ENCODE assay signal across 12 mouse cellular contexts in genomic region chr11:98635312-98635970, GRCm38 (mm10). TPM values are rescaled to one million over a fixed set of nuclear protein-coding genes. Genes with fewer than 3 reads are reported as not detected.
DNase-seq lines count a peak whose midpoint lies in the region; ATAC-seq and TF ChIP-seq lines count a peak whose summit lies in the region.
"Not testable (repeated sequence)": the region's sequence is repeated elsewhere in the genome, so short reads cannot be mapped to it uniquely, and the experiment has no call there.
"Had no signal": no experiment of that assay in that cellular context is flagged by ENCODE, and none has a peak within 500 bp of the region (broad histone marks: within the 10 kb centered on the region; RNA-seq: fewer than 3 reads in every experiment).

No protein-coding gene starts in this region.

- H3K4me1 ChIP-seq in E14TG2a.4 (replicated peaks; ENCODE audit: low read depth, low read length); embryonic facial prominence, embryonic 11.5 days (ENCODE audit: control insufficient read depth, insufficient read depth, low read length); limb, embryonic 11.5 days (ENCODE audit: control insufficient read depth, insufficient read depth, low read length); spleen, adult 2 months (ENCODE audit: control insufficient read depth, insufficient read depth, insufficient read length): not testable (repeated sequence)

- TF ChIP-seq POLR2A in spleen, adult 2 months (IDR thresholded peaks at IDR 0.05; ENCODE audit: low read depth, low read length), result not testable (repeated sequence)

- peak; percentile 9 for DNase-seq in adrenal gland, postnatal 25 days
- peak; percentile 23 for DNase-seq in embryonic facial prominence, embryonic 11.5 days (ENCODE audit: low spot score)
- peak; percentile 74 for DNase-seq in induced T-regulatory cell, adult 2 months (ENCODE audit: low read depth)
- peak; percentile 38 for DNase-seq in limb, embryonic 11.5 days (ENCODE audit: low spot score)
- DNase-seq in mesoderm, embryonic 11.5 days (ENCODE audit: low read depth, low spot score), result peak; percentile 10
- DNase-seq in spleen, adult 2 months (ENCODE audit: low read depth in 1 of 2, low spot score in 2 of 2), result peak; percentile 10 to 26
- peak; percentile 8 for DNase-seq in urinary bladder, postnatal 25 days (ENCODE audit: low spot score)

- ATAC-seq in embryonic facial prominence, embryonic 11.5 days (replicated peaks; ENCODE audit: insufficient number of reproducible peaks, low FRiP score, low TSS enrichment, low read depth); limb, embryonic 11.5 days (ENCODE audit: insufficient number of reproducible peaks, low FRiP score, low TSS enrichment, low read depth): not testable (repeated sequence)

- not testable (repeated sequence) for H3K27me3 ChIP-seq in E14TG2a.4 (ENCODE audit: insufficient read depth, low read length); embryonic facial prominence, embryonic 11.5 days (ENCODE audit: control insufficient read depth, insufficient read depth, low read length); limb, embryonic 11.5 days (ENCODE audit: control insufficient read depth, insufficient read depth, low read length); spleen, adult 2 months (ENCODE audit: control insufficient read depth, insufficient read depth, low read length)

- H3K27ac ChIP-seq in embryonic facial prominence, embryonic 11.5 days (replicated peaks; ENCODE audit: low read depth, low read length); limb, embryonic 11.5 days (replicated peaks; ENCODE audit: low read depth, low read length); spleen, adult 2 months (ENCODE audit: insufficient read depth, low read length): not testable (repeated sequence)

- peak; percentile 6; the same call in 1 of the 2 replicates for TF ChIP-seq CTCF in E14TG2a.4 (conservative IDR thresholded peaks at IDR 0.05; ENCODE audit: low read length)
- TF ChIP-seq CTCF in spleen, adult 2 months (IDR thresholded peaks at IDR 0.05; ENCODE audit: extremely low read depth, insufficient read depth, insufficient read length, insufficient replicate concordance), result not testable (repeated sequence)

- H3K4me2 ChIP-seq in embryonic facial prominence, embryonic 11.5 days (ENCODE audit: low read depth, low read length); limb, embryonic 11.5 days (ENCODE audit: low read depth, severe bottlenecking): not testable (repeated sequence)

- not testable (repeated sequence) for H3K4me3 ChIP-seq in E14TG2a.4 (replicated peaks; ENCODE audit: low read length); embryonic facial prominence, embryonic 11.5 days (ENCODE audit: low read depth, low read length); limb, embryonic 11.5 days (ENCODE audit: low read depth, low read length); spleen, adult 2 months (ENCODE audit: extremely low read depth, insufficient read depth, insufficient read length)

- not testable (repeated sequence) for H3K36me3 ChIP-seq in E14TG2a.4 (ENCODE audit: insufficient read depth, low read length); embryonic facial prominence, embryonic 11.5 days (replicated peaks; ENCODE audit: control insufficient read depth, insufficient read depth, low read depth, low read length); limb, embryonic 11.5 days (ENCODE audit: control insufficient read depth, insufficient read depth, low read length); spleen, adult 2 months (ENCODE audit: control insufficient read depth, insufficient read depth, low read length)

- not testable (repeated sequence) for H3K9ac ChIP-seq in embryonic facial prominence, embryonic 11.5 days (replicated peaks; ENCODE audit: low read length); limb, embryonic 11.5 days (ENCODE audit: low read length)

- peaks cover 17% of the 10 kb centered on the region for H3K9me3 ChIP-seq in E14TG2a.4 (ENCODE audit: low read length)
- H3K9me3 ChIP-seq in embryonic facial prominence, embryonic 11.5 days (replicated peaks; ENCODE audit: control insufficient read depth, low read length); limb, embryonic 11.5 days (ENCODE audit: control insufficient read depth, low read length): not testable (repeated sequence)

- 36% methylated on average over 10 of the region's 10 CpGs for WGBS in embryonic facial prominence, embryonic 11.5 days
- WGBS in limb, embryonic 11.5 days, result 36% methylated on average over 10 of the region's 10 CpGs
- 35% methylated on average over 10 of the region's 10 CpGs for WGBS in spleen, adult 2 months

RNA-seq across cellular contexts. Expression of gene Gsdma3, which starts 9.3 kb away (rescaled TPM):
- total RNA-seq in adrenal gland, postnatal 25 days (2021), result 25.1 and 29.1 TPM in 2 replicates
- polyA plus RNA-seq in embryonic facial prominence, embryonic 11.5 days (2014; fragmentation: Nextera tagmentation; extraction: Ambion mirVana), result not detected in 2 replicates
- polyA plus RNA-seq in limb, embryonic 11.5 days (2014; fragmentation: Nextera tagmentation; extraction: Ambion mirVana), result not detected in 2 replicates
- polyA plus RNA-seq in spleen, adult 2 months (2012; rRNA removed), result not detected in 2 replicates
- polyA plus RNA-seq: embryonic facial prominence, embryonic 13.5 days; limb, embryonic 14.5 days had no signal

RNA-seq across cellular contexts. Expression of gene Gm12355, which starts 10.0 kb away (rescaled TPM):
- 7.6 and 13.5 TPM in 2 replicates for total RNA-seq in adrenal gland, postnatal 25 days (2021)
- 0.83 and 1.2 TPM in 2 replicates for polyA plus RNA-seq in embryonic facial prominence, embryonic 11.5 days (2014; fragmentation: Nextera tagmentation; extraction: Ambion mirVana)
- polyA plus RNA-seq in limb, embryonic 11.5 days (2014; fragmentation: Nextera tagmentation; extraction: Ambion mirVana), result 0.75 and 0.80 TPM in 2 replicates
- not detected in 2 replicates for polyA plus RNA-seq in spleen, adult 2 months (2012; rRNA removed)

RNA-seq across cellular contexts. Expression of gene Gsdma2, which starts 11.1 kb away (rescaled TPM):
- 0.88 and 1.8 TPM in 2 replicates for total RNA-seq in adrenal gland, postnatal 25 days (2021)
- polyA plus RNA-seq in embryonic facial prominence, embryonic 11.5 days (2014; fragmentation: Nextera tagmentation; extraction: Ambion mirVana), result not detected in 2 replicates
- polyA plus RNA-seq in limb, embryonic 11.5 days (2014; fragmentation: Nextera tagmentation; extraction: Ambion mirVana), result not detected in 2 replicates
- not detected in 2 replicates for polyA plus RNA-seq in spleen, adult 2 months (2012; rRNA removed)
- polyA plus RNA-seq: embryonic facial prominence, embryonic 13.5 days; limb, embryonic 14.5 days had no signal

RNA-seq across cellular contexts. Expression of gene Gsdma, which starts 28.7 kb away (rescaled TPM):
- not detected in 2 replicates for total RNA-seq in adrenal gland, postnatal 25 days (2021)
- polyA plus RNA-seq in embryonic facial prominence, embryonic 11.5 days (2014; fragmentation: Nextera tagmentation; extraction: Ambion mirVana), result 0.07 TPM in 1 of 2 replicates, not detected in the other
- 0.05 TPM in 1 of 2 replicates, not detected in the other for polyA plus RNA-seq in limb, embryonic 11.5 days (2014; fragmentation: Nextera tagmentation; extraction: Ambion mirVana)
- polyA plus RNA-seq in spleen, adult 2 months (2012; rRNA removed), result not detected in 2 replicates
- total RNA-seq: adrenal gland, adult 8-10 months; heart, postnatal 10 days had no signal

RNA-seq across cellular contexts. Expression of gene Lrrc3c, which starts 37.4 kb away (rescaled TPM):
- not detected in 2 replicates for total RNA-seq in adrenal gland, postnatal 25 days (2021)
- polyA plus RNA-seq in embryonic facial prominence, embryonic 11.5 days (2014; fragmentation: Nextera tagmentation; extraction: Ambion mirVana), result not detected in 2 replicates
- polyA plus RNA-seq in limb, embryonic 11.5 days (2014; fragmentation: Nextera tagmentation; extraction: Ambion mirVana), result not detected in 2 replicates
- polyA plus RNA-seq in spleen, adult 2 months (2012; rRNA removed), result not detected in 2 replicates
- total RNA-seq: adrenal gland, adult 8-10 months; heart, postnatal 10 days had no signal
- polyA plus RNA-seq: embryonic facial prominence, embryonic 13.5 days; limb, embryonic 14.5 days had no signal

Comparison
In these comparisons a context has a peak if more than half of its experiments do, and no peak if none do; other contexts are left out.
1. DNase-seq: peak in every context shown above with its lines; median percentile 74 in induced T-regulatory cell, adult 2 months; 38 in limb, embryonic 11.5 days; 23 in embryonic facial prominence, embryonic 11.5 days; 18 in spleen, adult 2 months; 10 in mesoderm, embryonic 11.5 days; 9 in adrenal gland, postnatal 25 days; 8 in urinary bladder, postnatal 25 days.